9 mouse cellular contexts compared by ENCODE assay signal in the genomic region with DNA sequence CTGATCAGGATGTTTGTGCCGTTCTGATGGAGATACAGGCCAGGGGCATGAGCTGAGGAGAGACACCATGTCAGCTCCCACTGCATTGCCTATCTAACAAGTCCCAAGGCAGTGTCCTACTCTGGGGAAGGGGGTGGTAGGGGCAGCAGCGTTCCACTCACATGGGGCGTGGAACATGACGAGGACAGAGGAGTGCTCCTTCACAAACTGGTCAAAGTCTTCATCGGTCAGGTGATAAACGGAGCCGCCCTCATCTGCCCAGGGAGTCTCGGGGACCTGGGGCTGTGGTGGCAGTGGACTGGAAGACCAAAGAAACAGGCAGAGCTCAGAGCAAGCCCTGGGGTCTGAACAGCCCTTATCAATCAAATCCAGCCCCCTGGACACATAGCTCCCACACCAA.
"Had no signal": no experiment of that assay in that cellular context is flagged by ENCODE, and none has a peak within 500 bp of the region (broad histone marks: within the 10 kb centered on the region; RNA-seq: fewer than 3 reads in every experiment).

No protein-coding gene starts in this region.

- H3K36me3 ChIP-seq: midbrain, embryonic 13.5 days; neural tube, embryonic 15.5 days had no signal

- H3K9ac ChIP-seq: liver, embryonic 15.5 days; midbrain, embryonic 13.5 days; neural tube, embryonic 15.5 days had no signal

- ATAC-seq: lung, postnatal 0 days had no signal

- H3K4me2 ChIP-seq: liver, embryonic 11.5 days; liver, embryonic 15.5 days; midbrain, embryonic 13.5 days; neural tube, embryonic 15.5 days had no signal

- H3K27me3 ChIP-seq: liver, embryonic 15.5 days; midbrain, embryonic 13.5 days; neural tube, embryonic 15.5 days had no signal

- H3K4me3 ChIP-seq: layer of hippocampus, adult 2 months; limb, embryonic 10.5 days; liver, embryonic 15.5 days; midbrain, embryonic 13.5 days; myocyte; neural tube, embryonic 15.5 days had no signal

- H3K9me3 ChIP-seq: limb, embryonic 10.5 days; liver, embryonic 15.5 days; midbrain, embryonic 13.5 days; neural tube, embryonic 15.5 days had no signal

- H3K4me1 ChIP-seq: liver, embryonic 15.5 days had no signal

- H3K27ac ChIP-seq: layer of hippocampus, adult 2 months; limb, embryonic 10.5 days; liver, embryonic 15.5 days; stomach, postnatal 0 days had no signal
